Comparison of ENCODE assay signal across 8 mouse cellular contexts in the genomic region with DNA sequence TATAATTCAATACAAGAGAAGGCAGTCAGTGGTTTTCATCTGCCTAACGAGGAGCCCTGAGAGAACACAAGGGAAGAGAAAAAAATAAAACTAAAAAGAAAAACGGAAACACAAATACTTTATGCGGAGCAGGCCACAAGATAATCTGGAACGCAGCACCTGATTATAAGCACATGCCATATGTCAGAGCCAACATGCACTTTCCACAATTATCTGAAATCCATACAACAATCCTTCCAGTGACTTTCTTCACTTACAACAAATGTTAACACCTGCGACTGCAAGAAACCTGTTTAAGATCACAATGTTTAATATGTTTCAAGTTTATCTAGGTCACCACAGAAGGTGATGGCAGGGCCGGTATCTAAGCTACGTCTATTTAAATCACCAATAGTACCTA. TPM values are rescaled to one million over a fixed set of nuclear protein-coding genes. Genes with fewer than 3 reads are reported as not detected.
DNase-seq lines count a peak whose midpoint lies in the region; ATAC-seq and TF ChIP-seq lines count a peak whose summit lies in the region.

No protein-coding gene starts in this region.

- H3K9ac ChIP-seq in kidney, postnatal 0 days (ENCODE audit: low read depth, low read length) = peak overlapping the region; percentile 94
- H3K9ac ChIP-seq in embryonic facial prominence, embryonic 12.5 days = peak overlapping the region; percentile 91
- peak overlapping the region; percentile 82; the same call in 1 of the 2 replicates for H3K9ac ChIP-seq in intestine, embryonic 15.5 days
- H3K9ac ChIP-seq in midbrain, embryonic 16.5 days (ENCODE audit: low read depth, low read length) = peak overlapping the region; percentile 93

- H3K4me2 ChIP-seq in kidney, postnatal 0 days (ENCODE audit: low read length) = peak overlapping the region; percentile 82
- peak overlapping the region; percentile 51 for H3K4me2 ChIP-seq in embryonic facial prominence, embryonic 12.5 days (replicated peaks)
- peak overlapping the region; percentile 57 for H3K4me2 ChIP-seq in intestine, embryonic 15.5 days (replicated peaks)
- H3K4me2 ChIP-seq in midbrain, embryonic 16.5 days (ENCODE audit: low read length) = peak overlapping the region; percentile 72

- TF ChIP-seq CTCF in kidney, postnatal 0 days (IDR thresholded peaks at IDR 0.05; ENCODE audit: low read depth) = no peak

- peak overlapping the region; percentile 92 for H3K4me3 ChIP-seq in kidney, postnatal 0 days (replicated peaks; ENCODE audit: low read depth, low read length)
- H3K4me3 ChIP-seq in embryonic facial prominence, embryonic 12.5 days = peak overlapping the region; percentile 88
- H3K4me3 ChIP-seq in intestine, embryonic 15.5 days (replicated peaks) = peak overlapping the region; percentile 80
- H3K4me3 ChIP-seq in midbrain, embryonic 16.5 days (ENCODE audit: low read depth, low read length) = peak overlapping the region; percentile 97

- no peak for DNase-seq in kidney, postnatal 0 days (ENCODE audit: low spot score)
- no peak for DNase-seq in kidney, postnatal 10 days
- DNase-seq in frontal cortex, postnatal 14 days (ENCODE audit: low spot score in 2 of 2) = no peak
- DNase-seq in layer of hippocampus, postnatal 14 days (ENCODE audit: low spot score in 2 of 2) = no peak
- no peak for DNase-seq in MN1 (ENCODE audit: low spot score)

- H3K9me3 ChIP-seq in kidney, postnatal 0 days (replicated peaks; ENCODE audit: low read length) = no peaks in the 10 kb centered on the region
- H3K9me3 ChIP-seq in embryonic facial prominence, embryonic 12.5 days = no peaks in the 10 kb centered on the region
- H3K9me3 ChIP-seq in intestine, embryonic 15.5 days = no peaks in the 10 kb centered on the region
- H3K9me3 ChIP-seq in midbrain, embryonic 16.5 days (replicated peaks; ENCODE audit: control insufficient read depth, low read length, poor library complexity, severe bottlenecking) = no peaks in the 10 kb centered on the region

- H3K4me1 ChIP-seq in kidney, postnatal 0 days (replicated peaks; ENCODE audit: insufficient read depth, low read length) = 0 out of 2 replicates have a peak, but pooled peaks cover 3% of the 10 kb centered on the region
- peaks cover 9% of the 10 kb centered on the region; the same call in 1 of the 2 replicates for H3K4me1 ChIP-seq in embryonic facial prominence, embryonic 12.5 days
- 0 out of 2 replicates have a peak, but pooled peaks cover 6% of the 10 kb centered on the region for H3K4me1 ChIP-seq in intestine, embryonic 15.5 days (replicated peaks)
- peaks cover 21% of the 10 kb centered on the region for H3K4me1 ChIP-seq in midbrain, embryonic 16.5 days (ENCODE audit: control insufficient read depth, insufficient read depth, low read length)

- H3K27ac ChIP-seq in kidney, postnatal 0 days = no peak overlapping the region
- H3K27ac ChIP-seq in embryonic facial prominence, embryonic 12.5 days = no peak overlapping the region
- no peak overlapping the region for H3K27ac ChIP-seq in intestine, embryonic 15.5 days
- H3K27ac ChIP-seq in midbrain, embryonic 16.5 days (ENCODE audit: low read length) = no peak overlapping the region

- no peaks in the 10 kb centered on the region for H3K36me3 ChIP-seq in kidney, postnatal 0 days (ENCODE audit: insufficient read depth, low read length)
- H3K36me3 ChIP-seq in embryonic facial prominence, embryonic 12.5 days = 0 out of 2 replicates have a peak, but pooled peaks cover 7% of the 10 kb centered on the region
- H3K36me3 ChIP-seq in intestine, embryonic 15.5 days = no peaks in the 10 kb centered on the region
- no peaks in the 10 kb centered on the region for H3K36me3 ChIP-seq in midbrain, embryonic 16.5 days (ENCODE audit: control insufficient read depth, insufficient read depth, low read length)

- H3K27me3 ChIP-seq in kidney, postnatal 0 days (ENCODE audit: insufficient read depth, low read length) = no peaks in the 10 kb centered on the region
- no peaks in the 10 kb centered on the region for H3K27me3 ChIP-seq in embryonic facial prominence, embryonic 12.5 days
- H3K27me3 ChIP-seq in intestine, embryonic 15.5 days (replicated peaks) = no peaks in the 10 kb centered on the region
- no peaks in the 10 kb centered on the region for H3K27me3 ChIP-seq in midbrain, embryonic 16.5 days (ENCODE audit: control insufficient read depth, insufficient read depth, low read depth, low read length)

- 41% methylated on average over 7 of the region's 7 CpGs for WGBS in kidney, postnatal 0 days
- 46% methylated on average over 7 of the region's 7 CpGs for WGBS in embryonic facial prominence, embryonic 12.5 days
- WGBS in intestine, embryonic 15.5 days = 21% methylated on average over 7 of the region's 7 CpGs
- WGBS in midbrain, embryonic 16.5 days = 61% methylated on average over 7 of the region's 7 CpGs

- no peak for ATAC-seq in kidney, postnatal 0 days (replicated peaks; ENCODE audit: low FRiP score, low read depth)
- no peak for ATAC-seq in embryonic facial prominence, embryonic 12.5 days (ENCODE audit: insufficient number of reproducible peaks, insufficient read depth, low FRiP score, low TSS enrichment)
- no peak for ATAC-seq in intestine, embryonic 15.5 days
- no peak for ATAC-seq in midbrain, embryonic 16.5 days

RNA-seq across cellular contexts. Expression of a gene that starts 0.8 kb away (rescaled TPM):
- 6.2 and 6.6 TPM in 2 replicates for polyA plus RNA-seq in kidney, postnatal 0 days (2015; fragmentation: Nextera tagmentation; extraction: Ambion mirVana)
- 7.5 and 9.2 TPM in 2 replicates for polyA plus RNA-seq in embryonic facial prominence, embryonic 12.5 days (2016; fragmentation: Nextera tagmentation; extraction: Ambion mirVana)
- 3.1 and 4.6 TPM in 2 replicates for polyA plus RNA-seq in intestine, embryonic 15.5 days (2015; fragmentation: Nextera tagmentation; extraction: Ambion mirVana)
- 4.9 and 6.0 TPM in 2 replicates for polyA plus RNA-seq in midbrain, embryonic 16.5 days (2015; fragmentation: Nextera tagmentation; extraction: Ambion mirVana)
- total RNA-seq in layer of hippocampus, postnatal 14 days (2021) = 1 to 10 TPM in 1 of 2 experiments, under 1 TPM in 1; 0.52 to 2.1 TPM

RNA-seq across cellular contexts. Expression of a gene that starts 1.2 kb away (rescaled TPM):
- 94.0 and 103 TPM in 2 replicates for polyA plus RNA-seq in kidney, postnatal 0 days (2015; fragmentation: Nextera tagmentation; extraction: Ambion mirVana)
- 85.1 and 93.6 TPM in 2 replicates for polyA plus RNA-seq in embryonic facial prominence, embryonic 12.5 days (2016; fragmentation: Nextera tagmentation; extraction: Ambion mirVana)
- 96.9 and 98.0 TPM in 2 replicates for polyA plus RNA-seq in intestine, embryonic 15.5 days (2015; fragmentation: Nextera tagmentation; extraction: Ambion mirVana)
- polyA plus RNA-seq in midbrain, embryonic 16.5 days (2015; fragmentation: Nextera tagmentation; extraction: Ambion mirVana) = 50.4 and 52.7 TPM in 2 replicates
- total RNA-seq in layer of hippocampus, postnatal 14 days (2021) = 10 to 100 TPM; 34.4 to 36.0 TPM
